Mouse (Mus musculus) thymus, postnatal 25 days (tissue): ENCODE data around the gene Zfp618.

Experiments used
- DNase-seq: peaks from one replicate; pipeline ENCODE4 v3.0.0; 2022

The Zfp618 gene

GRCm38 (mm10) chr4:63071413-63072260, 106.3 kb downstream of the Zfp618 start:
- DNase-seq: no peak

- no peak for DNase-seq
These were observed 107.8 kb downstream of the Zfp618 start for GRCm38 (mm10) chr4:63073139-63073538.

- DNase-seq: no peak
These were observed 113.8 kb downstream of the Zfp618 start for GRCm38 (mm10) chr4:63079159-63079558.

GRCm38 (mm10) chr4:63084473-63084889, 119.1 kb downstream of the Zfp618 start:
- no peak for DNase-seq

- DNase-seq: peak; percentile 69
These were observed 124.1 kb downstream of the Zfp618 start for GRCm38 (mm10) chr4:63089484-63089883.

- DNase-seq: no peak
These were observed 125.8 kb downstream of the Zfp618 start for GRCm38 (mm10) chr4:63091151-63091550.

- no peak for DNase-seq
These were observed 132.2 kb downstream of the Zfp618 start for GRCm38 (mm10) chr4:63097603-63098002.

- no peak for DNase-seq
These were observed 135.1 kb downstream of the Zfp618 start for GRCm38 (mm10) chr4:63100478-63100877.

GRCm38 (mm10) chr4:63102025-63102424, 136.7 kb downstream of the Zfp618 start:
- no peak for DNase-seq

GRCm38 (mm10) chr4:63105651-63106050, 140.3 kb downstream of the Zfp618 start:
- DNase-seq: no peak

- DNase-seq: peak; percentile 83
These were observed 153.5 kb downstream of the Zfp618 start for GRCm38 (mm10) chr4:63118639-63119437.

GRCm38 (mm10) chr4:63124861-63125466, 159.6 kb downstream of the Zfp618 start:
- DNase-seq: no peak

GRCm38 (mm10) chr4:63129891-63130624, 164.7 kb downstream of the Zfp618 start:
- no peak for DNase-seq

- no peak for DNase-seq
These were observed 181.9 kb downstream of the Zfp618 start for GRCm38 (mm10) chr4:63147268-63147667.

- DNase-seq: no peak
These were observed 185.8 kb downstream of the Zfp618 start for GRCm38 (mm10) chr4:63151127-63151526.

- no peak for DNase-seq
These were observed 188.7 kb downstream of the Zfp618 start for GRCm38 (mm10) chr4:63154028-63154427.

- DNase-seq: no peak
These were observed 189.3 kb downstream of the Zfp618 start, which contains the start of gene Ambp for GRCm38 (mm10) chr4:63154699-63155098. Gene Ambp, minus strand, starts transcription at chr4:63154799.

- no peak for DNase-seq
These were observed 190.2 kb downstream of the Zfp618 start for GRCm38 (mm10) chr4:63155596-63155995.

- DNase-seq: no peak
These were observed 191.6 kb downstream of the Zfp618 start for GRCm38 (mm10) chr4:63156726-63157634.

GRCm38 (mm10) chr4:63158192-63158591, 192.8 kb downstream of the Zfp618 start:
- no peak for DNase-seq

- peak; percentile 88 for DNase-seq
These were observed 193.7 kb downstream of the Zfp618 start for GRCm38 (mm10) chr4:63158961-63159592.
